Mouse (Mus musculus) cortical plate, adult 2 months (tissue): ENCODE measurements around the gene Ccdc38.

Experiments
- CTCF ChIP-seq: fragments of 200-500 bp; IDR thresholded peaks from 2 replicates; pipeline ENCODE4 v1.5.1; 2011; ENCODE audit warnings: mild to moderate bottlenecking, control low read depth, low read length; ENCODE audit not compliant: insufficient read depth; ENCODE audit errors: extremely low read depth
- POLR2A ChIP-seq: fragments of 200-500 bp; IDR thresholded peaks from 2 replicates; pipeline ENCODE4 v1.6.1; 2011; ENCODE audit warnings: mild to moderate bottlenecking, low read length, control low read depth; ENCODE audit not compliant: insufficient read depth; ENCODE audit errors: extremely low read depth

DNA sequence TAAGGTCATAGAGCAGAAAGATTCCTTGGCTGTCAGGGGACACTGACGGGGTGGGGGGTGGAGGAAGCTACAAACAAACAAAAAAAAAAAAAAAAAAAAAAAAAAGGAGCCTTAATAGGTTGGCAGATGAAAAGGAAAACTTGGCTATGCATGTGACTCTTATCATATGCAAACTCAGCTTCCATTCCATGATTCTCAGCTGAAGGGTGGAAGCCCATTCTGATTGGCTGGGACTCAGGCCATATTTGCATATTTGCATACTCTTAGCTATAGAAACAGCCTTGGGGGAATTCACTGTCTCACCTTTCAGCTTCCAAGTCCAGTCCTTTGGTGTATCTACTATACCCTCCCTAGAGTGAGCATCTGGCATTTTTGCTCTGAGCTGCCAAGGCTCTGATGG lies 25.0 kb upstream of the Ccdc38 start:
- TF ChIP-seq CTCF, result no peak
- TF ChIP-seq POLR2A, result no peak
